In the genomic region with DNA sequence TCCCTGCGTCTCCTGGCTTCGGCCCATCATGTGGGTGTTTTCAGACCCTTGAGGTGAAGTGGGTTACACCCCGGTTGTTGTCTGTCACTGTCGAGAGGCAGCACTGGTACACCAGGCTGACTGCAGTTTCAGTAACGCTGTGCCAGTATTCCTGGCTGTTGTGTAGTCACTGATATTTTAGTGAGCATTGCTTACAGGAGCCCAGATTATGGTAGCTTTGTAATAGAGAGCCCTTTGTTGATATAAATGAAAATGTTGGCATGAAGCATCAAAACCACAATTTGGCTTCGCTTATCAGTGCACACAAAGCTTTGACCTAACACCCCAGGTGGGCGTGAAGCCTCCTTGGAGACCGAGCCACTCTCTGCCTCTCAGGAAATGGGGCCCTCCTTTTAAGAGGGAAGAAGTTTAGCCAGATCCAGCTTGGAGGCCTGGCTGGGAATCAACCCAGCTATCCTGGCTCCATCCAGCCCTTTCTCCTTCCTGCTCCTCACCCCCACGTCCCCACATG, we compare ENCODE assay signal across 10 mouse cellular contexts.
DNase-seq lines count a peak whose midpoint lies in the region; ATAC-seq lines count a peak whose summit lies in the region.
"Had no signal": no experiment of that assay in that cellular context is flagged by ENCODE, and none has a peak within 500 bp of the region (broad histone marks: within the 10 kb centered on the region; RNA-seq: fewer than 3 reads in every experiment).

No protein-coding gene starts in this region.

- H3K27ac ChIP-seq in midbrain, embryonic 10.5 days (replicated peaks) = peak overlapping the region; percentile 42; the same call in 1 of the 2 replicates
- no peak overlapping the region for H3K27ac ChIP-seq in midbrain, embryonic 14.5 days (replicated peaks; ENCODE audit: low read depth, low read length)
- peak overlapping the region; percentile 67 for H3K27ac ChIP-seq in embryonic facial prominence, embryonic 14.5 days (replicated peaks; ENCODE audit: low read depth, low read length)

- H3K4me3 ChIP-seq in midbrain, embryonic 10.5 days = no peak overlapping the region
- H3K4me3 ChIP-seq in midbrain, embryonic 14.5 days (replicated peaks; ENCODE audit: low read depth, low read length) = no peak overlapping the region
- H3K4me3 ChIP-seq in embryonic facial prominence, embryonic 14.5 days (ENCODE audit: low read depth, low read length) = no peak overlapping the region

- no peak overlapping the region for H3K9ac ChIP-seq in midbrain, embryonic 14.5 days (replicated peaks; ENCODE audit: low read length)
- no peak overlapping the region for H3K9ac ChIP-seq in embryonic facial prominence, embryonic 14.5 days (ENCODE audit: low read depth, low read length)

- H3K27me3 ChIP-seq in midbrain, embryonic 10.5 days (ENCODE audit: low read depth, poor library complexity, severe bottlenecking) = no peaks in the 10 kb centered on the region
- no peaks in the 10 kb centered on the region for H3K27me3 ChIP-seq in midbrain, embryonic 14.5 days (ENCODE audit: control insufficient read depth, insufficient read depth, low read length)
- no peaks in the 10 kb centered on the region for H3K27me3 ChIP-seq in embryonic facial prominence, embryonic 14.5 days (replicated peaks; ENCODE audit: control insufficient read depth, insufficient read depth, low read length)

- H3K9me3 ChIP-seq in midbrain, embryonic 10.5 days (replicated peaks) = no peaks in the 10 kb centered on the region
- no peaks in the 10 kb centered on the region for H3K9me3 ChIP-seq in midbrain, embryonic 14.5 days (ENCODE audit: control insufficient read depth, low read length)
- H3K9me3 ChIP-seq in embryonic facial prominence, embryonic 14.5 days (ENCODE audit: control insufficient read depth, low read length) = peaks cover 8% of the 10 kb centered on the region

- ATAC-seq in midbrain, embryonic 14.5 days (ENCODE audit: low FRiP score, low TSS enrichment) = no peak
- peak; percentile 74 for ATAC-seq in embryonic facial prominence, embryonic 14.5 days (ENCODE audit: low read depth)

- DNase-seq in midbrain, embryonic 10.5 days (ENCODE audit: low spot score) = no peak
- DNase-seq in midbrain, embryonic 14.5 days = no peak
- DNase-seq in embryonic facial prominence, embryonic 14.5 days (ENCODE audit: low spot score) = peak; percentile 86
- DNase-seq in heart, postnatal 4 days = peak; percentile 60
- peak; percentile 29 for DNase-seq in ovary, postnatal 14 days (ENCODE audit: low spot score)
- no peak for DNase-seq in frontal cortex, postnatal 25 days (ENCODE audit: low spot score in 2 of 2)
- no peak for DNase-seq in thymus, postnatal 10 days (ENCODE audit: low spot score in 2 of 2)
- DNase-seq in adrenal gland, postnatal 4 days (ENCODE audit: low spot score in 2 of 2) = no peak
- DNase-seq: kidney, adult 18-20 months had no signal

- 69% methylated on average over 9 of the region's 9 CpGs for WGBS in midbrain, embryonic 10.5 days
- 62% methylated on average over 9 of the region's 9 CpGs for WGBS in midbrain, embryonic 14.5 days
- WGBS in embryonic facial prominence, embryonic 14.5 days = 45% methylated on average over 9 of the region's 9 CpGs

- H3K4me2 ChIP-seq in midbrain, embryonic 14.5 days (ENCODE audit: low read length) = no peak overlapping the region
- H3K4me2 ChIP-seq in embryonic facial prominence, embryonic 14.5 days (ENCODE audit: low read depth, low read length) = no peak overlapping the region
- H3K4me2 ChIP-seq: liver, embryonic 11.5 days had no signal

- H3K4me1 ChIP-seq in midbrain, embryonic 10.5 days = peaks cover 34% of the 10 kb centered on the region
- H3K4me1 ChIP-seq in midbrain, embryonic 14.5 days (ENCODE audit: control insufficient read depth, insufficient read depth, low read length) = 0 out of 2 replicates have a peak, but pooled peaks cover 3% of the 10 kb centered on the region
- H3K4me1 ChIP-seq in embryonic facial prominence, embryonic 14.5 days (ENCODE audit: control insufficient read depth, insufficient read depth, low read length) = peaks cover 32% of the 10 kb centered on the region

- H3K36me3 ChIP-seq in midbrain, embryonic 10.5 days = no peaks in the 10 kb centered on the region
- H3K36me3 ChIP-seq in midbrain, embryonic 14.5 days (ENCODE audit: control insufficient read depth, insufficient read depth, low read length) = no peaks in the 10 kb centered on the region
- H3K36me3 ChIP-seq in embryonic facial prominence, embryonic 14.5 days (ENCODE audit: control insufficient read depth, insufficient read depth, low read length) = no peaks in the 10 kb centered on the region

Comparison
In these comparisons a context has a peak if more than half of its experiments do, and no peak if none do; other contexts are left out.
1. DNase-seq: peak in embryonic facial prominence, embryonic 14.5 days (single experiment), heart, postnatal 4 days (single experiment) and ovary, postnatal 14 days (single experiment); none in midbrain, embryonic 10.5 days (single experiment), midbrain, embryonic 14.5 days (single experiment), frontal cortex, postnatal 25 days (0 of 2), thymus, postnatal 10 days (0 of 2) and adrenal gland, postnatal 4 days (0 of 2).